ENCODE assay signal across 10 mouse cellular contexts in genomic region chr2:3887845-3888433, GRCm38 (mm10).
A peak's percentile ranks its signal among the peaks of the same experiment; 100 is the strongest.
DNase-seq lines count a peak whose midpoint lies in the region; ATAC-seq and TF ChIP-seq lines count a peak whose summit lies in the region.
"Had no signal": no experiment of that assay in that cellular context is flagged by ENCODE, and none has a peak within 500 bp of the region (broad histone marks: within the 10 kb centered on the region; RNA-seq: fewer than 3 reads in every experiment).

No protein-coding gene starts in this region.

- 0 out of 2 replicates have a peak, but pooled peaks cover 2% of the 10 kb centered on the region for H3K79me2 ChIP-seq in CH12.LX (replicated peaks; ENCODE audit: control insufficient read depth, extremely low read depth, insufficient read depth, poor library complexity, severe bottlenecking)

- TF ChIP-seq RAD21 in CH12.LX (IDR thresholded peaks at IDR 0.05; ENCODE audit: low read depth, low read length): no peak

- H3K9ac ChIP-seq in CH12.LX (ENCODE audit: insufficient read depth, low read depth): no peak overlapping the region
- no peak overlapping the region for H3K9ac ChIP-seq in embryonic facial prominence, embryonic 11.5 days (replicated peaks; ENCODE audit: low read length)
- no peak overlapping the region for H3K9ac ChIP-seq in hindbrain, embryonic 15.5 days
- 0 out of 2 replicates have a peak overlapping the region, but pooled peaks have one; percentile 53 for H3K9ac ChIP-seq in midbrain, embryonic 16.5 days (ENCODE audit: low read depth, low read length)
- H3K9ac ChIP-seq in kidney, embryonic 15.5 days: no peak overlapping the region
- H3K9ac ChIP-seq: limb, embryonic 15.5 days had no signal

- peak overlapping the region; percentile 29; the same call in 1 of the 2 replicates for H3K4me2 ChIP-seq in CH12.LX (ENCODE audit: insufficient read depth, low read depth, poor library complexity, severe bottlenecking)
- H3K4me2 ChIP-seq in embryonic facial prominence, embryonic 11.5 days (ENCODE audit: low read depth, low read length): no peak overlapping the region
- peak overlapping the region; percentile 42 for H3K4me2 ChIP-seq in hindbrain, embryonic 15.5 days
- H3K4me2 ChIP-seq in midbrain, embryonic 16.5 days (ENCODE audit: low read length): peak overlapping the region; percentile 53
- H3K4me2 ChIP-seq in kidney, embryonic 15.5 days: no peak overlapping the region
- H3K4me2 ChIP-seq: limb, embryonic 15.5 days had no signal

- no peaks in the 10 kb centered on the region for H3K9me3 ChIP-seq in CH12.LX (replicated peaks; ENCODE audit: low read length)
- H3K9me3 ChIP-seq in embryonic facial prominence, embryonic 11.5 days (replicated peaks; ENCODE audit: control insufficient read depth, low read length): no peaks in the 10 kb centered on the region
- H3K9me3 ChIP-seq in hindbrain, embryonic 15.5 days: no peaks in the 10 kb centered on the region
- no peaks in the 10 kb centered on the region for H3K9me3 ChIP-seq in midbrain, embryonic 16.5 days (replicated peaks; ENCODE audit: control insufficient read depth, low read length, poor library complexity, severe bottlenecking)
- H3K9me3 ChIP-seq in kidney, embryonic 15.5 days (replicated peaks): no peaks in the 10 kb centered on the region
- H3K9me3 ChIP-seq: limb, embryonic 15.5 days had no signal

- in situ Hi-C loops in CH12.LX (cut with MboI; ENCODE audit: low pct_ligation_motif_present, low pct_unique_long_range_greater_than_20kb, low sequenced_read_pairs): no loop called here

- H3K36me3 ChIP-seq in CH12.LX (replicated peaks in 1 of 2; ENCODE audit: control insufficient read depth in 1 of 2, insufficient read depth in 1 of 2, low read length in 1 of 2): no peaks in the 10 kb centered on the region
- no peaks in the 10 kb centered on the region for H3K36me3 ChIP-seq in embryonic facial prominence, embryonic 11.5 days (replicated peaks; ENCODE audit: control insufficient read depth, insufficient read depth, low read depth, low read length)
- no peaks in the 10 kb centered on the region for H3K36me3 ChIP-seq in hindbrain, embryonic 15.5 days
- no peaks in the 10 kb centered on the region for H3K36me3 ChIP-seq in midbrain, embryonic 16.5 days (ENCODE audit: control insufficient read depth, insufficient read depth, low read length)
- no peaks in the 10 kb centered on the region for H3K36me3 ChIP-seq in kidney, embryonic 15.5 days
- H3K36me3 ChIP-seq: limb, embryonic 15.5 days had no signal

- TF ChIP-seq CTCF in CH12.LX (conservative IDR thresholded peaks at IDR 0.05 in 1 of 2, IDR thresholded peaks at IDR 0.05 in 1 of 2; ENCODE audit: low read depth in 2 of 2, low read length in 2 of 2): no peak

- H3K27me3 ChIP-seq in CH12.LX (replicated peaks): no peaks in the 10 kb centered on the region
- no peaks in the 10 kb centered on the region for H3K27me3 ChIP-seq in embryonic facial prominence, embryonic 11.5 days (ENCODE audit: control insufficient read depth, insufficient read depth, low read length)
- H3K27me3 ChIP-seq in hindbrain, embryonic 15.5 days: no peaks in the 10 kb centered on the region
- no peaks in the 10 kb centered on the region for H3K27me3 ChIP-seq in midbrain, embryonic 16.5 days (ENCODE audit: control insufficient read depth, insufficient read depth, low read depth, low read length)
- H3K27me3 ChIP-seq in kidney, embryonic 15.5 days: 0 out of 2 replicates have a peak, but pooled peaks cover 4% of the 10 kb centered on the region
- H3K27me3 ChIP-seq: limb, embryonic 15.5 days had no signal

- no peak overlapping the region for H3K27ac ChIP-seq in CH12.LX (ENCODE audit: insufficient read depth, low read depth)
- H3K27ac ChIP-seq in embryonic facial prominence, embryonic 11.5 days (replicated peaks; ENCODE audit: low read depth, low read length): no peak overlapping the region
- no peak overlapping the region for H3K27ac ChIP-seq in hindbrain, embryonic 15.5 days (replicated peaks)
- no peak overlapping the region for H3K27ac ChIP-seq in midbrain, embryonic 16.5 days (ENCODE audit: low read length)
- no peak overlapping the region for H3K27ac ChIP-seq in kidney, embryonic 15.5 days
- H3K27ac ChIP-seq: limb, embryonic 15.5 days had no signal

- 0 out of 4 replicates have a peak, but pooled peaks cover 0 to 3% of the 10 kb centered on the region in 2 experiments for H3K4me1 ChIP-seq in CH12.LX (ENCODE audit: control insufficient read depth in 1 of 2, insufficient read depth in 2 of 2)
- H3K4me1 ChIP-seq in embryonic facial prominence, embryonic 11.5 days (ENCODE audit: control insufficient read depth, insufficient read depth, low read length): no peaks in the 10 kb centered on the region
- peaks cover 15% of the 10 kb centered on the region for H3K4me1 ChIP-seq in hindbrain, embryonic 15.5 days (replicated peaks)
- H3K4me1 ChIP-seq in midbrain, embryonic 16.5 days (ENCODE audit: control insufficient read depth, insufficient read depth, low read length): peaks cover 9% of the 10 kb centered on the region; the same call in 1 of the 2 replicates
- H3K4me1 ChIP-seq in kidney, embryonic 15.5 days: no peaks in the 10 kb centered on the region
- H3K4me1 ChIP-seq: limb, embryonic 15.5 days had no signal

- WGBS in embryonic facial prominence, embryonic 11.5 days: 68% methylated on average over 14 of the region's 14 CpGs
- WGBS in hindbrain, embryonic 15.5 days: 27% methylated on average over 14 of the region's 14 CpGs
- 15% methylated on average over 14 of the region's 14 CpGs for WGBS in midbrain, embryonic 16.5 days
- 63% methylated on average over 14 of the region's 14 CpGs for WGBS in kidney, embryonic 15.5 days

- H3K4me3 ChIP-seq in CH12.LX (replicated peaks in 1 of 3; ENCODE audit: low read depth in 2 of 3, low read length in 2 of 3, poor library complexity in 1 of 3): no peak overlapping the region
- no peak overlapping the region for H3K4me3 ChIP-seq in embryonic facial prominence, embryonic 11.5 days (ENCODE audit: low read depth, low read length)
- 0 out of 2 replicates have a peak overlapping the region, but pooled peaks have one; percentile 11 for H3K4me3 ChIP-seq in hindbrain, embryonic 15.5 days
- peak overlapping the region; percentile 8; the same call in 1 of the 2 replicates for H3K4me3 ChIP-seq in midbrain, embryonic 16.5 days (ENCODE audit: low read depth, low read length)
- no peak overlapping the region for H3K4me3 ChIP-seq in kidney, embryonic 15.5 days (replicated peaks)
- H3K4me3 ChIP-seq: limb, embryonic 15.5 days had no signal

- intact Hi-C loops in gastrocnemius, postnatal 36 days (cut with DNase I): no loop called here

- TF ChIP-seq POLR2A in CH12.LX (IDR thresholded peaks at IDR 0.05; ENCODE audit: low read depth, low read length): no peak

- DNase-seq in CH12.LX (ENCODE audit: extremely low read depth) (no peak), MN1 (ENCODE audit: low spot score) (no peak)
- peak; percentile 15 for DNase-seq in embryonic facial prominence, embryonic 11.5 days (ENCODE audit: low spot score)
- no peak for DNase-seq in cerebellum, adult 9-10 months
- no peak for DNase-seq in gastrocnemius, postnatal 36 days
- DNase-seq: cerebellum, adult 9-11 months had no signal

- ATAC-seq in embryonic facial prominence, embryonic 11.5 days (replicated peaks; ENCODE audit: insufficient number of reproducible peaks, low FRiP score, low TSS enrichment, low read depth): no peak
- ATAC-seq in hindbrain, embryonic 15.5 days (ENCODE audit: low FRiP score, low read depth): peak; percentile 67; the same call in 1 of the 2 replicates
- ATAC-seq in midbrain, embryonic 16.5 days: peak; percentile 63; the same call in 1 of the 2 replicates
- no peak for ATAC-seq in kidney, embryonic 15.5 days (replicated peaks; ENCODE audit: low FRiP score)

- dilution Hi-C loops in CH12.LX (cut with MboI; ENCODE audit: extremely low pct_ligation_motif_present, extremely low pct_unique_long_range_greater_than_20kb, low sequenced_read_pairs): no loop called here

- TF ChIP-seq EP300 in CH12.LX (IDR thresholded peaks at IDR 0.05; ENCODE audit: low read length): no peak

TF ChIP-seq in CH12.LX, 34 proteins besides CTCF, POLR2A, EP300 and RAD21:
- TF ChIP-seq ZKSCAN1 (IDR thresholded peaks at IDR 0.05; ENCODE audit: borderline replicate concordance, low read depth, low read length) (no peak), USF2 (conservative IDR thresholded peaks at IDR 0.05; ENCODE audit: low read depth, low read length) (no peak)

Comparison
In these comparisons a context has a peak if more than half of its experiments do, and no peak if none do; other contexts are left out.
1. H3K4me2 ChIP-seq: peak in CH12.LX (single experiment), hindbrain, embryonic 15.5 days (single experiment) and midbrain, embryonic 16.5 days (single experiment); none in embryonic facial prominence, embryonic 11.5 days (single experiment) and kidney, embryonic 15.5 days (single experiment).
2. H3K4me3 ChIP-seq: peak in hindbrain, embryonic 15.5 days (single experiment) and midbrain, embryonic 16.5 days (single experiment); none in CH12.LX (0 of 3), embryonic facial prominence, embryonic 11.5 days (single experiment) and kidney, embryonic 15.5 days (single experiment).
3. ATAC-seq: peak in hindbrain, embryonic 15.5 days (single experiment) and midbrain, embryonic 16.5 days (single experiment); none in embryonic facial prominence, embryonic 11.5 days (single experiment) and kidney, embryonic 15.5 days (single experiment).